Mouse (Mus musculus) megakaryocyte, embryonic 14.5 days (primary cell): ENCODE data around the gene Slc35e3.

Experiments
- FLI1 ChIP-seq: IDR thresholded peaks from 2 replicates; pipeline ENCODE4 v1.6.1; 2012; ENCODE audit warnings: low read length, inconsistent platforms, mixed read lengths
- GATA1 ChIP-seq: IDR thresholded peaks from 3 replicates; pipeline ENCODE4 v1.6.1; 2012; ENCODE audit warnings: mixed read lengths, low read length, inconsistent platforms, borderline replicate concordance

DNA sequence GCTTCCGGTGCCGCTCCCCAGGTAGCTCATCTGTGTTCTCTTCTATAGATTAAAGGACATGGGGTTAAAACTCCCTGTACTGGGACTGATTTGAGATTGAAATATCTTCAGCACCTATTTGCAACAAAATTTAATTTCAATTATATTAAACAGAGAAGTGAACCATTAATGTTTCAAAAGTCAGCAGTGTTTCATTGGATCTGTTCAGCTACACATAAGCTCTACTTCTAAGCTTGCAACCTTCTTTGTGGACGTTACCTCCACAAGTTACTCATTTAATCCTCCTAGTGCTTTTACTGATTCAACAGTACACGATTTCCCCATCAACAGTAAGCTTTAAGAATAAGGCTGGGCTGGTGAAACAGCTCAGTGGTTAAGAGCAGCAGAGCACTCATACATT lies 51.1 kb downstream of the Slc35e3 start:
- TF ChIP-seq FLI1 (no peak), GATA1 (no peak)
